Mouse (Mus musculus) MEL (cell line): ENCODE data around the gene Sprr2j-ps. TPM values are rescaled to one million over a fixed set of nuclear protein-coding genes. Genes with fewer than 3 reads are reported as not detected.
A peak's percentile ranks its signal among the peaks of the same experiment; 100 is the strongest.

ENCODE experiments used
- DNase-seq: peaks from one replicate; pipeline ENCODE4 v3.0.0; 2011; ENCODE audit warnings: low read depth, low spot score
- H3K27ac ChIP-seq: 2 replicates; pipeline ENCODE4 v1.5.1; 2012; ENCODE audit warnings: low read depth, mild to moderate bottlenecking, control low read depth, low read length, moderate library complexity; ENCODE audit not compliant: control insufficient read depth
- H3K27me3 ChIP-seq, 2 experiments: fragments of 150-350 bp in 1 of 2; sonication (generic) in 1 of 2; 2 replicates each; pipeline ENCODE4 v1.6.1; 2012; ENCODE audit warnings: low read length in 2 of 2, mild to moderate bottlenecking in 2 of 2, improper control_type of control experiment in 1 of 2, moderate library complexity in 1 of 2; ENCODE audit not compliant: insufficient read depth in 2 of 2, control insufficient read depth in 1 of 2
- H3K36me3 ChIP-seq, 2 experiments: 2 replicates each; pipeline ENCODE4 v1.6.1; 2012 to 2014; ENCODE audit warnings: low read length in 2 of 2, improper control_type of control experiment in 1 of 2, inconsistent platforms in 1 of 2, mild to moderate bottlenecking in 1 of 2; ENCODE audit not compliant: insufficient read depth in 2 of 2, control insufficient read depth in 1 of 2
- H3K4me1 ChIP-seq, 2 experiments: fragments of 150-350 bp in 1 of 2; sonication (generic) in 1 of 2; 2 replicates each; pipeline ENCODE4 v1.6.1; 2012; ENCODE audit warnings: low read length in 2 of 2, improper control_type of control experiment in 1 of 2, mild to moderate bottlenecking in 1 of 2; ENCODE audit not compliant: insufficient read depth in 2 of 2, control insufficient read depth in 1 of 2
- H3K4me3 ChIP-seq, 2 experiments: fragments of 150-350 bp in 1 of 2; sonication (generic) in 1 of 2; 2 replicates each; pipeline ENCODE4 v1.5.1; 2012; ENCODE audit warnings: low read depth in 2 of 2, low read length in 2 of 2, mild to moderate bottlenecking in 2 of 2, moderate library complexity in 2 of 2, control low read depth in 1 of 2, improper control_type of control experiment in 1 of 2; ENCODE audit not compliant: control insufficient read depth in 1 of 2, insufficient read depth in 1 of 2
- H3K79me2 ChIP-seq: 2 replicates; pipeline ENCODE4 v1.6.1; 2012; ENCODE audit warnings: mild to moderate bottlenecking, low read length, moderate library complexity; ENCODE audit not compliant: control insufficient read depth, poor library complexity, insufficient read depth
- H3K9ac ChIP-seq: 2 replicates; pipeline ENCODE4 v1.6.1; 2012; ENCODE audit warnings: low read depth, mild to moderate bottlenecking, control low read depth, low read length, moderate library complexity; ENCODE audit not compliant: control insufficient read depth, poor library complexity, severe bottlenecking
- H3K9me3 ChIP-seq: fragments of 150-350 bp; sonication (generic); replicated peaks from 2 replicates; pipeline ENCODE4 v1.6.1; 2012; ENCODE audit warnings: mild to moderate bottlenecking, low read length, improper control_type of control experiment, moderate library complexity; ENCODE audit not compliant: insufficient read depth
- CTCF ChIP-seq, 3 experiments: IDR thresholded peaks in 2 of 3; conservative IDR thresholded peaks in 1 of 3; 2 replicates each; pipeline ENCODE4 v1.5.1; 2011 to 2012; ENCODE audit warnings: low read length in 3 of 3, low read depth in 2 of 3, mild to moderate bottlenecking in 2 of 3, improper control_type of control experiment in 1 of 3, inconsistent platforms in 1 of 3, mixed read lengths in 1 of 3, moderate library complexity in 1 of 3; ENCODE audit not compliant: control insufficient read depth in 1 of 3, insufficient read depth in 1 of 3, poor library complexity in 1 of 3, severe bottlenecking in 1 of 3
- E2F4 ChIP-seq: IDR thresholded peaks from 2 replicates; pipeline ENCODE4 v1.6.1; 2011; ENCODE audit warnings: low read depth, low read length, improper control_type of control experiment, borderline replicate concordance
- EP300 ChIP-seq, 2 experiments: IDR thresholded peaks; 2 replicates each; pipeline ENCODE4 v1.6.1; 2011; ENCODE audit warnings: improper control_type of control experiment in 2 of 2, low read length in 2 of 2, low read depth in 1 of 2, mild to moderate bottlenecking in 1 of 2
- ETS1 ChIP-seq: IDR thresholded peaks from 2 replicates; pipeline ENCODE4 v1.6.1; 2012; ENCODE audit warnings: low read depth, mild to moderate bottlenecking, inconsistent platforms, low read length, improper control_type of control experiment, moderate library complexity
- HCFC1 ChIP-seq: IDR thresholded peaks from 2 replicates; pipeline ENCODE4 v1.6.1; 2012; ENCODE audit warnings: low read depth, mild to moderate bottlenecking, inconsistent platforms, low read length, improper control_type of control experiment, moderate library complexity
- MAFK ChIP-seq: IDR thresholded peaks from 2 replicates; pipeline ENCODE4 v1.6.1; 2011; ENCODE audit warnings: low read depth, mild to moderate bottlenecking, low read length, improper control_type of control experiment, borderline replicate concordance
- MAX ChIP-seq: IDR thresholded peaks from 2 replicates; pipeline ENCODE4 v1.6.1; 2011; ENCODE audit warnings: low read length, improper control_type of control experiment
- MAZ ChIP-seq: IDR thresholded peaks from 2 replicates; pipeline ENCODE4 v1.6.1; 2012; ENCODE audit warnings: low read depth, mild to moderate bottlenecking, inconsistent platforms, low read length, improper control_type of control experiment
- MEF2A ChIP-seq: IDR thresholded peaks from 2 replicates; pipeline ENCODE4 v1.6.1; 2014; ENCODE audit warnings: low read depth, mild to moderate bottlenecking, inconsistent platforms, low read length, improper control_type of control experiment; ENCODE audit not compliant: poor library complexity, insufficient replicate concordance, severe bottlenecking; ENCODE audit errors: extremely low read depth
- MXI1 ChIP-seq: IDR thresholded peaks from 2 replicates; pipeline ENCODE4 v1.6.1; 2011; ENCODE audit warnings: mild to moderate bottlenecking, low read depth, low read length, improper control_type of control experiment
- MYB ChIP-seq: IDR thresholded peaks from 2 replicates; pipeline ENCODE4 v1.6.1; 2011; ENCODE audit warnings: mild to moderate bottlenecking, low read depth, low read length, improper control_type of control experiment
- POLR2A ChIP-seq, 2 experiments: IDR thresholded peaks; 2 replicates each; pipeline ENCODE4 v1.6.1; 2011 to 2012; ENCODE audit warnings: low read length in 2 of 2, mild to moderate bottlenecking in 2 of 2, control low read depth in 1 of 2, improper control_type of control experiment in 1 of 2, low read depth in 1 of 2, moderate library complexity in 1 of 2; ENCODE audit not compliant: control insufficient read depth in 1 of 2, insufficient read depth in 1 of 2, poor library complexity in 1 of 2
- POLR2AphosphoS2 ChIP-seq: IDR thresholded peaks from 2 replicates; pipeline ENCODE4 v1.6.1; 2011; ENCODE audit warnings: low read length, improper control_type of control experiment
- RAD21 ChIP-seq: IDR thresholded peaks from 2 replicates; pipeline ENCODE4 v1.6.1; 2011; ENCODE audit warnings: mild to moderate bottlenecking, low read depth, low read length, improper control_type of control experiment
- SMC3 ChIP-seq: IDR thresholded peaks from 2 replicates; pipeline ENCODE4 v1.6.1; 2011; ENCODE audit warnings: low read depth, low read length, improper control_type of control experiment
- TBP ChIP-seq: IDR thresholded peaks from 2 replicates; pipeline ENCODE4 v1.8.0; 2011; ENCODE audit warnings: low read depth, low read length, improper control_type of control experiment
- TCF12 ChIP-seq: IDR thresholded peaks from 2 replicates; pipeline ENCODE4 v1.6.1; 2014; ENCODE audit warnings: low read depth, mild to moderate bottlenecking, inconsistent platforms, low read length, improper control_type of control experiment, moderate library complexity
- ZC3H11A ChIP-seq: IDR thresholded peaks from 2 replicates; pipeline ENCODE4 v1.6.1; 2012; ENCODE audit warnings: low read depth, mild to moderate bottlenecking, inconsistent platforms, low read length, improper control_type of control experiment
- polyA plus RNA-seq, 2 experiments: library from polyadenylated mRNA; stranded (reverse) in 1 of 2; unstranded in 1 of 2; fragments of >175 nt in 1 of 2; fragments of >200 nt in 1 of 2; gene quantifications; 2 replicates each; pipeline versions ENCODE4 v1.2.1 to v1.2.4; 2012; ENCODE audit warnings: low replicate concordance in 2 of 2, low read depth in 1 of 2; ENCODE audit not compliant: insufficient read length in 2 of 2, insufficient read depth in 1 of 2, missing spikeins in 1 of 2
- total RNA-seq: library from RNA; depleted of rRNA; stranded (reverse); fragments of 300-350 nt; gene quantifications from 2 replicates; pipeline ENCODE4 v1.2.3, GENCODE M21; 2012

Gene Sprr2j-ps
- total and polyA plus RNA-seq, 3 experiments: not detected

- no peak for DNase-seq
- Histone ChIP-seq H3K4me3 (no peak within 1 kb of the TSS), H3K79me2 (no peaks in the 10 kb centered on the region), H3K27ac (no peak within 1 kb of the TSS), H3K9ac (no peak within 1 kb of the TSS), H3K4me1 (no peaks in the 10 kb centered on the region), H3K36me3 (no peaks in the 10 kb centered on the region), H3K9me3 (no peaks in the 10 kb centered on the region), H3K27me3 (no peaks in the 10 kb centered on the region)
- TF ChIP-seq POLR2A (IDR thresholded peaks at IDR 0.05; ENCODE audit: control insufficient read depth in 1 of 2, insufficient read depth in 1 of 2, low read depth in 1 of 2, low read length in 2 of 2, poor library complexity in 1 of 2) (no peak), MAX (no peak), ETS1 (no peak), MEF2A (no peak), MAFK (no peak), EP300 (IDR thresholded peaks at IDR 0.05; ENCODE audit: low read depth in 1 of 2, low read length in 2 of 2) (no peak), TBP (no peak), E2F4 (no peak), MYB (no peak), ZC3H11A (no peak), TCF12 (no peak)
Observed at GRCm38 (mm10) chr3:92385385-92385784, 32.5 kb upstream of the Sprr2j-ps start, which contains the start of gene Sprr2h. Gene Sprr2h (plus strand): TSS chr3:92385685.

GRCm38 (mm10) chr3:92394301-92394700 is 23.6 kb upstream of the Sprr2j-ps start:
- Histone ChIP-seq H3K4me3 (no peak overlapping the region), H3K27ac (no peak overlapping the region), H3K79me2 (no peaks in the 10 kb centered on the region)
- TF ChIP-seq MXI1 (no peak), HCFC1 (no peak), MAX (no peak), CTCF (IDR thresholded peaks at IDR 0.05 in 2 of 3, conservative IDR thresholded peaks at IDR 0.05 in 1 of 3; ENCODE audit: control insufficient read depth in 1 of 3, insufficient read depth in 1 of 3, low read depth in 2 of 3, low read length in 3 of 3, poor library complexity in 1 of 3, severe bottlenecking in 1 of 3) (peak in 1 of 3 experiments; percentile 16; a peak in 1 of 6 replicates), MAZ (no peak), SMC3 (peak; percentile 20; the same call in 1 of the 2 replicates), POLR2AphosphoS2 (no peak), RAD21 (peak; percentile 30)
- TF ChIP-seq, all 39 proteins: peak for 3
- peak; percentile 4 for DNase-seq
- H3K9ac ChIP-seq: no peak overlapping the region
- H3K9me3 ChIP-seq: no peaks in the 10 kb centered on the region; the same call in 1 of the 2 replicates
- H3K27me3 ChIP-seq: no peaks in the 10 kb centered on the region
- no peaks in the 10 kb centered on the region for H3K36me3 ChIP-seq
- no peaks in the 10 kb centered on the region for H3K4me1 ChIP-seq
